Comparison of ENCODE assay signal across 15 mouse cellular contexts in genomic region chr9:70487401-70487800, GRCm38 (mm10).
"Had no signal": no experiment of that assay in that cellular context is flagged by ENCODE, and none has a peak within 500 bp of the region (broad histone marks: within the 10 kb centered on the region; RNA-seq: fewer than 3 reads in every experiment).

No protein-coding gene starts in this region.

- H3K9me3 ChIP-seq: midbrain, embryonic 10.5 days; midbrain, embryonic 12.5 days; neural tube, embryonic 13.5 days; neural tube, embryonic 15.5 days; stomach, embryonic 15.5 days had no signal

- H3K9ac ChIP-seq: lung, embryonic 14.5 days; midbrain, embryonic 12.5 days; neural tube, embryonic 13.5 days; neural tube, embryonic 15.5 days; stomach, embryonic 15.5 days had no signal

- H3K4me1 ChIP-seq: midbrain, embryonic 10.5 days; midbrain, embryonic 12.5 days; neural tube, embryonic 13.5 days; neural tube, embryonic 15.5 days; stomach, embryonic 15.5 days had no signal

- H3K36me3 ChIP-seq: stomach, embryonic 15.5 days had no signal

- H3K27ac ChIP-seq: midbrain, embryonic 10.5 days; midbrain, embryonic 12.5 days; neural tube, embryonic 13.5 days; neural tube, embryonic 15.5 days; stomach, embryonic 15.5 days; stomach, postnatal 0 days had no signal

- H3K27me3 ChIP-seq: midbrain, embryonic 12.5 days; neural tube, embryonic 13.5 days; neural tube, embryonic 15.5 days; stomach, embryonic 15.5 days had no signal

- H3K4me3 ChIP-seq: midbrain, embryonic 10.5 days; midbrain, embryonic 12.5 days; myocyte; neural tube, embryonic 13.5 days; neural tube, embryonic 15.5 days; stomach, embryonic 15.5 days had no signal

- DNase-seq: lung, adult 18-20 months; lung, embryonic 14.5 days; lung, postnatal 10 days; lung, postnatal 4 days; midbrain, embryonic 14.5 days; right cerebral cortex, postnatal 14 days; thymus, adult 2 months; thymus, postnatal 25 days had no signal
